Mouse (Mus musculus) C2C12 (cell line): Measurements from ENCODE around the gene Gpc2. TPM values are rescaled to one million over a fixed set of nuclear protein-coding genes. Genes with fewer than 3 reads are reported as not detected.

ENCODE experiments used
- H3K27me3 ChIP-seq: one replicate; pipeline ENCODE4 v1.6.1; 2011; ENCODE audit not compliant: control insufficient read depth, insufficient read depth, insufficient read length
- H3K36me3 ChIP-seq: one replicate; pipeline ENCODE4 v1.6.1; 2011; ENCODE audit not compliant: control insufficient read depth, insufficient read depth
- H3K4me3 ChIP-seq: one replicate; pipeline ENCODE4 v1.5.1; 2011; ENCODE audit warnings: mild to moderate bottlenecking, control low read depth; ENCODE audit not compliant: poor library complexity, insufficient read depth, severe bottlenecking
- H3K79me2 ChIP-seq: one replicate; pipeline ENCODE4 v1.6.1; 2011; ENCODE audit not compliant: control insufficient read depth, insufficient read depth
- H3K79me3 ChIP-seq: one replicate; pipeline ENCODE4 v1.6.1; 2011; ENCODE audit warnings: low read depth, control low read depth
- H3ac ChIP-seq: one replicate; pipeline ENCODE3; 2011; ENCODE audit warnings: low read depth; ENCODE audit not compliant: control insufficient read depth, insufficient read length
- CEBPB ChIP-seq: IDR thresholded peaks from one replicate; pipeline ENCODE4 v1.6.1; 2011; ENCODE audit warnings: low read depth, mild to moderate bottlenecking, control low read depth, moderate library complexity
- CTCF ChIP-seq: IDR thresholded peaks from one replicate; pipeline ENCODE4 v1.5.1; 2011; ENCODE audit not compliant: control insufficient read depth, insufficient read depth, insufficient read length
- FOSL1 ChIP-seq: IDR thresholded peaks from one replicate; pipeline ENCODE4 v1.8.0; 2011; ENCODE audit warnings: mild to moderate bottlenecking, low read length; ENCODE audit not compliant: poor library complexity, insufficient read depth, severe bottlenecking
- MAX ChIP-seq: IDR thresholded peaks from one replicate; pipeline ENCODE4 v1.6.1; 2011; ENCODE audit warnings: mild to moderate bottlenecking, control low read depth
- MYOD1 ChIP-seq: IDR thresholded peaks from one replicate; pipeline ENCODE4 v1.6.1; 2011; ENCODE audit warnings: low read depth; ENCODE audit not compliant: control insufficient read depth, insufficient read length
- MYOG ChIP-seq: IDR thresholded peaks from one replicate; pipeline ENCODE4 v1.6.1; 2011; ENCODE audit not compliant: control insufficient read depth, insufficient read length; ENCODE audit errors: extremely low read depth
- USF1 ChIP-seq: IDR thresholded peaks from one replicate; pipeline ENCODE4 v1.6.1; 2011; ENCODE audit warnings: low read depth, mild to moderate bottlenecking, control low read depth, moderate library complexity
- polyA plus RNA-seq: library from polyadenylated mRNA; unstranded; fragments of >200 nt; fragmentation: generic; extraction: Trizol; gene quantifications from one replicate; pipeline ENCODE4 v1.2.1, GENCODE M21; 2012; ENCODE audit warnings: missing spikeins

Gene Gpc2
- polyA plus RNA-seq, 1 experiment, result 0.60 TPM

- H3K79me3 ChIP-seq, result no peaks in the 10 kb centered on the region
- TF ChIP-seq CEBPB (no peak), FOSL1 (no peak), MYOG (no peak), USF1 (no peak), MAX (no peak), CTCF (no peak), MYOD1 (no peak)
- no peak overlapping the region for H3K4me3 ChIP-seq
- no peak overlapping the region for H3ac ChIP-seq
- no peaks in the 10 kb centered on the region for H3K36me3 ChIP-seq
- no peaks in the 10 kb centered on the region for H3K79me2 ChIP-seq
- no peaks in the 10 kb centered on the region for H3K27me3 ChIP-seq
These were observed 46.0 kb downstream of the Gpc2 start for GRCm38 (mm10) chr5:138233778-138234177.

GRCm38 (mm10) chr5:138229511-138229910 lies 50.3 kb downstream of the Gpc2 start:
- H3K36me3 ChIP-seq, result no peaks in the 10 kb centered on the region
- H3K79me2 ChIP-seq, result no peaks in the 10 kb centered on the region
- no peak overlapping the region for H3K4me3 ChIP-seq
- H3ac ChIP-seq, result no peak overlapping the region
- no peak for TF ChIP-seq MAX
- TF ChIP-seq CTCF, result no peak
- no peak for TF ChIP-seq CEBPB
- no peak for TF ChIP-seq FOSL1
- TF ChIP-seq MYOD1, result no peak
- TF ChIP-seq USF1, result no peak
- TF ChIP-seq MYOG, result no peak
- H3K27me3 ChIP-seq, result no peaks in the 10 kb centered on the region
- no peaks in the 10 kb centered on the region for H3K79me3 ChIP-seq

GRCm38 (mm10) chr5:138228026-138228425 lies 51.8 kb downstream of the Gpc2 start:
- H3K4me3 ChIP-seq, result no peak overlapping the region
- no peaks in the 10 kb centered on the region for H3K36me3 ChIP-seq
- H3K79me3 ChIP-seq, result no peaks in the 10 kb centered on the region
- no peak overlapping the region for H3ac ChIP-seq
- no peaks in the 10 kb centered on the region for H3K79me2 ChIP-seq
- no peaks in the 10 kb centered on the region for H3K27me3 ChIP-seq
- TF ChIP-seq CTCF (no peak), MYOG (no peak), MYOD1 (no peak), USF1 (no peak), MAX (no peak), FOSL1 (no peak), CEBPB (no peak)

GRCm38 (mm10) chr5:138227367-138227766 lies 52.4 kb downstream of the Gpc2 start:
- H3K36me3 ChIP-seq, result no peaks in the 10 kb centered on the region
- no peaks in the 10 kb centered on the region for H3K79me3 ChIP-seq
- H3K27me3 ChIP-seq, result no peaks in the 10 kb centered on the region
- no peak overlapping the region for H3K4me3 ChIP-seq
- no peak overlapping the region for H3ac ChIP-seq
- TF ChIP-seq CTCF (no peak), FOSL1 (no peak), MAX (no peak), CEBPB (no peak), MYOD1 (no peak), MYOG (no peak), USF1 (no peak)
- no peaks in the 10 kb centered on the region for H3K79me2 ChIP-seq

- Histone ChIP-seq H3ac (no peak overlapping the region), H3K79me3 (no peaks in the 10 kb centered on the region), H3K4me3 (no peak overlapping the region), H3K36me3 (no peaks in the 10 kb centered on the region), H3K79me2 (no peaks in the 10 kb centered on the region), H3K27me3 (no peaks in the 10 kb centered on the region)
- TF ChIP-seq USF1 (no peak), CEBPB (no peak), MYOG (no peak), MYOD1 (no peak), FOSL1 (no peak), MAX (no peak), CTCF (no peak)
These were observed 53.3 kb downstream of the Gpc2 start for GRCm38 (mm10) chr5:138226491-138226890.

GRCm38 (mm10) chr5:138225700-138226099 lies 54.1 kb downstream of the Gpc2 start, which contains the start of gene Nxpe5:
Gene Nxpe5, plus strand, starts transcription at chr5:138225898.
- H3K27me3 ChIP-seq, result no peaks in the 10 kb centered on the region
- TF ChIP-seq MYOG (no peak), FOSL1 (no peak), MAX (no peak), CTCF (no peak), CEBPB (no peak), MYOD1 (no peak), USF1 (no peak)

More at GRCm38 (mm10) chr5:138225700-138226099, 54.1 kb downstream of the Gpc2 start, which contains the start of gene Nxpe5:
- Histone ChIP-seq H3K79me3 (no peaks in the 10 kb centered on the region), H3ac (no peak within 1 kb of the TSS), H3K36me3 (no peaks in the 10 kb centered on the region), H3K79me2 (no peaks in the 10 kb centered on the region), H3K4me3 (no peak within 1 kb of the TSS)

Other genes with a start within 250 kb of the Gpc2 start
- gene Smok3c, start 226.8 kb downstream of the Gpc2 start, polyA plus RNA-seq, result not detected
- 3.7 TPM for gene Zkscan1, start 194.9 kb downstream of the Gpc2 start, polyA plus RNA-seq
- 8.5 TPM for gene Zscan21, start 163.1 kb downstream of the Gpc2 start, polyA plus RNA-seq
- 1.9 TPM for gene Zfp113, start 124.3 kb downstream of the Gpc2 start, polyA plus RNA-seq
- 182 TPM for gene Cops6, start 118.9 kb downstream of the Gpc2 start, polyA plus RNA-seq
- gene Ap4m1, start 108.0 kb downstream of the Gpc2 start, polyA plus RNA-seq, result 11.2 TPM
- gene Mcm7, start 107.6 kb downstream of the Gpc2 start, polyA plus RNA-seq, result 208 TPM
- gene Taf6, start 92.6 kb downstream of the Gpc2 start, polyA plus RNA-seq, result 58.1 TPM
- 23.0 TPM for gene Cnpy4, start 92.5 kb downstream of the Gpc2 start, polyA plus RNA-seq
- gene Mblac1, start 85.7 kb downstream of the Gpc2 start, polyA plus RNA-seq, result 2.5 TPM
- gene Nxpe5, start 54.1 kb downstream of the Gpc2 start, polyA plus RNA-seq, result not detected
- 72.8 TPM for gene Lamtor4, start 24.5 kb downstream of the Gpc2 start, polyA plus RNA-seq
- 6.8 TPM for gene BC037034, start 16.0 kb downstream of the Gpc2 start, polyA plus RNA-seq
- 0.08 TPM for gene Gal3st4, start 7.2 kb downstream of the Gpc2 start, polyA plus RNA-seq
- gene Gm43720, start within 50 bp of the Gpc2 start, polyA plus RNA-seq, result not detected
- 0.05 TPM for gene Stag3, start 235 bp upstream of the Gpc2 start, polyA plus RNA-seq
- gene Pvrig, start 62.0 kb upstream of the Gpc2 start, polyA plus RNA-seq, result 0.19 TPM
- 2.0 TPM for gene Zfp157, start 161.5 kb upstream of the Gpc2 start, polyA plus RNA-seq